Mouse (Mus musculus) testis, postnatal 10 days (tissue): ENCODE measurements around the gene Fan1.

Experiments used
- DNase-seq: peaks from one replicate; pipeline ENCODE4 v3.0.0; 2021; ENCODE audit warnings: low spot score

The Fan1 gene

GRCm38 (mm10) chr7:64373830-64374562 lies at the start of gene Fan1:
Gene Fan1, minus strand, starts transcription at chr7:64374095.
- DNase-seq: peak; percentile 88

GRCm38 (mm10) chr7:64403989-64404388 lies 30.1 kb upstream of the Fan1 start:
- no peak for DNase-seq

GRCm38 (mm10) chr7:64402452-64402851 lies 28.6 kb upstream of the Fan1 start:
- DNase-seq: no peak

GRCm38 (mm10) chr7:64400725-64401124 lies 26.8 kb upstream of the Fan1 start:
- DNase-seq: no peak

GRCm38 (mm10) chr7:64392819-64393151 lies 18.9 kb upstream of the Fan1 start:
- no peak for DNase-seq

- peak; percentile 100 for DNase-seq
Measured at GRCm38 (mm10) chr7:64392122-64392818, 18.4 kb upstream of the Fan1 start, which contains the start of the genes Mphosph10 and Mcee. Gene Mphosph10, minus strand, starts transcription at chr7:64392268. Gene Mcee, plus strand, starts transcription at chr7:64392607.

GRCm38 (mm10) chr7:64391479-64391878 lies 17.6 kb upstream of the Fan1 start:
- no peak for DNase-seq

GRCm38 (mm10) chr7:64373147-64373829 lies 607 bp downstream of the Fan1 start:
- no peak for DNase-seq

- DNase-seq: no peak
Measured at GRCm38 (mm10) chr7:64371940-64372878, 1.7 kb downstream of the Fan1 start.

- no peak for DNase-seq
Measured at GRCm38 (mm10) chr7:64369841-64370240, 4.1 kb downstream of the Fan1 start.

GRCm38 (mm10) chr7:64365863-64366262 lies 8.0 kb downstream of the Fan1 start:
- DNase-seq: no peak

GRCm38 (mm10) chr7:64360586-64360945 lies 13.3 kb downstream of the Fan1 start:
- DNase-seq: no peak

- no peak for DNase-seq
Measured at GRCm38 (mm10) chr7:64359943-64360585, 13.8 kb downstream of the Fan1 start.

GRCm38 (mm10) chr7:64358666-64359065 lies 15.2 kb downstream of the Fan1 start:
- no peak for DNase-seq

GRCm38 (mm10) chr7:64357405-64357804 lies 16.5 kb downstream of the Fan1 start:
- DNase-seq: peak; percentile 82

- no peak for DNase-seq
Measured at GRCm38 (mm10) chr7:64356661-64357060, 17.2 kb downstream of the Fan1 start.

- DNase-seq: no peak
Measured at GRCm38 (mm10) chr7:64354206-64354605, 19.7 kb downstream of the Fan1 start.

- peak; percentile 54 for DNase-seq
Measured at GRCm38 (mm10) chr7:64351087-64351486, 22.8 kb downstream of the Fan1 start.

GRCm38 (mm10) chr7:64349147-64349861 lies 24.6 kb downstream of the Fan1 start:
- no peak for DNase-seq

GRCm38 (mm10) chr7:64347813-64348212 lies 26.1 kb downstream of the Fan1 start:
- DNase-seq: no peak

GRCm38 (mm10) chr7:64332686-64333085 lies 41.2 kb downstream of the Fan1 start:
- DNase-seq: no peak
